Mouse (Mus musculus) spleen, postnatal 10 days (tissue): Measurements from ENCODE around the gene Snx29.
"Not testable (repeated sequence)": the region's sequence is repeated elsewhere in the genome, so short reads cannot be mapped to it uniquely, and the experiment has no call there.

Source experiments
- DNase-seq, 2 experiments: peaks; one replicate each; pipeline ENCODE4 v3.0.0; 2021 to 2022; ENCODE audit warnings: low spot score in 2 of 2

Gene Snx29

GRCm38 (mm10) chr16:11494895-11495294 lies 172.2 kb downstream of the Snx29 start:
- peak in 1 of 2 experiments; percentile 23 for DNase-seq

GRCm38 (mm10) chr16:11495923-11496616 lies 173.4 kb downstream of the Snx29 start:
- DNase-seq, result peak in 1 of 2 experiments; percentile 45

DNA sequence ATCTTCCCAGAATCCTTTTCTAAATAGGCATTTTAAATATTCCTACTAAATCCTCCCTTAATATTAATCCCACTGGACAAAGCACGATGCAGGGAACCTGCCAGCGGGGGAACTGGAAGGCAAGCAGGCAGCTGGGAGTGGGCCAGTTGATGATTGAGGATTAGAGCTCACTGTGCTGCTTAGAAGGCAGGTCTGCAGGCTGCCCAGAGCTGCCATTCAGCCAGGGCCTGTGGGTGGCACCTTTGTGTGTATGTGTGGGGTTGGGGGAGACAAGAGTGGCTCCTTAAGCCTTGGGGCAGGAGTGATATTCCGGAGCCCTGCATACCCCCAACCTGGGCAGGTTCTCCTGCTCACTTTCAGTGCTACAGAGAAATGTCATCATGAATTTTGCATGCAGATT lies 174.0 kb downstream of the Snx29 start:
- no peak for DNase-seq

DNA sequence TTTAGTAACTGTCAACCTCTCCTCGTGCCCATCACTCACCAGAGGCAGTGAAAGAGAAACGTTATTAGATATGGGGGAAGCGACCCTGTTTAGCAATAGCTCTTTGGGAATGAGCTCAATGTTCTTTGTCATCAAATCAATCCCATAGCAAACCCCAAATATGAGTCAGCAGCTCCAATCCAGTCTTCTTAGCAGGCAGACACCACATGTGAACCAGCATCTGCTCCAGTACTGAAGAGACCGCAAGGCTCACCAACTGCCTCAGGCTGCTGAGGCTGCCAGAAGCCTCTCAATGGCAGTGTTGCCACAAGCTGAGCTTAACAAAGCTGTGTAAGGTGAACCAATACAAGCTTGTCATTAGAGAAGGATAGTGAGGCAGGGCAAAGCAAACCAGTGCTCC lies 177.4 kb downstream of the Snx29 start:
- no peak for DNase-seq

- DNase-seq, result no peak
Observed at GRCm38 (mm10) chr16:11501138-11501537, 178.4 kb downstream of the Snx29 start.

GRCm38 (mm10) chr16:11501611-11502010 lies 178.9 kb downstream of the Snx29 start:
- DNase-seq, result no peak

DNA sequence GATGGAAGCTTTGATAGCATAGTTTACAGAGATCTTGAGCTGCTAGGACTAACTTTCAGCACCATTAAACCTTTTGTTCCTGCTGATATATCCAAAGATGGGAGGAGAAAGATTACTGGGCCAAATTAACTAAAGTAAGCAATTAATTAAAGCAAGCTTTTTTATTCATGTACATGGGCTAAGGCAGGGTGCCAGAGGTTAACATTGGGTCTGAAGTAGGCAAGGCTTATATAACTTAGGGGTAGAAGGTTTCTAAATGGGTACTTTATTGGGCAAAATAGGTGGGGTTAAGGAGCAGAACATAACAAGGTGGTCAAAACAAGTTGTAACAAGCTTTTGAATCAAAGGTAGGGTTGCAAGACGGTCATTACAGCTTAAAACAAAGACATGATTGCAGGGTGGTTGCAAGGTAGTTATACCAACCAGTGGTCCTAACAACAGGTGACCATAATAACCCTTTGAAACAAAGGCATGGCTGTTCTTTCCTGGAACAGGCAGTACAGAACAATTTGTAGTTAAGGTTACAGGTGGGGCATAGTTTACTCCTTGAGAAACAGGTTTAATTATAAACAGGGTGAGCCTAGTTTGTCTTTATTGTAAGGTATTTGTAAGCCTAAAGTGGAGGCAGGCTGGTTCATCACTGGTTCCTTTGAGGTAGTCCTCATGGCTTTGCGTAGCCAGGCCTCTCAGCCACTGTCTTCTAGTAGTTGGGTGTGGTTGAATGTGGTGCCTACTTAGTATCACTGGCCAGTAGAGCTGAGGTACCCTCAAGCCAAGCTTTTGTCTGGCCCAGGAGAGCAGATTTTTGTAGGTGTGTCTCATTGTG lies 182.2 kb downstream of the Snx29 start:
- DNase-seq, result no peak

GRCm38 (mm10) chr16:11505492-11506176 lies 182.9 kb downstream of the Snx29 start:
- DNase-seq, result no peak

GRCm38 (mm10) chr16:11507188-11507731 lies 184.6 kb downstream of the Snx29 start:
- no peak for DNase-seq

- DNase-seq, result no peak
Observed at GRCm38 (mm10) chr16:11508341-11508740, 185.6 kb downstream of the Snx29 start.

DNA sequence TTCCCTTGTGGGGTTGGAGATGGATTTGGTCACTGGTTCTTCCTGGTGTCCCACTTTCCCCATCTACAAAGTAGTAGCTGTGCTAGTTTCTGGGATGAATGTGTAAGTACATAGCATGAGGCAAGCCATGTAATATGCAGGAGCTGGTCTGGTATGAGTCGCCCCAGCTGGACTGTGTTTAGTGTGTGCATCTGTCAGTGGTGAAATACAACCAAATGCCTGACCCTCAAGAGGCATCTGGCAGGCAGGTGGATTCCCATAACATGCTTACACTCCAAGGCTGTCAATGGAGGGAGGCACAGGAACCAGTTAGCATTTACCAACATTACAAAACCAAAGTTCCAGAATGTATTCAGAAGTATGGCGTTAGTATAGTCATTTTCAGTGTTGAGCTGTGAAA lies 187.7 kb downstream of the Snx29 start:
- no peak for DNase-seq

DNA sequence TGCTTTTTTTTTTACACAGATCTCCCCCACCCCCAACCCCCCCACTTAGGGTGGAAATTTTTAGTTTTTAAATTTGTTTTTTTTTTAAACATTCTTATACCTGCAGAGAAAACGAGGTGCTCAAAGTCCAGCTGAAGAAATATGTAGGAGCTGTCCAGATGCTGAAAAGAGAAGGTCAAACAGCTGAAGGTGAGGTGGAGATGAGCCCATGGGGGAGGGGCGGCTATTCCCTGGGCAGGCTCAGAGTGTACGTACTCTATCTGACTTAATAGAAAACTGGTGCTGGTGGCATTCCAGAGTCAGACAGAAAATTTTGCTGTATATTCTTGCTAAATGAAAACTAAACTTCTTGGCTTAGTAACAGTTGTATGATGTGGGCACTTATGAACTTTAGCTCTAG lies 188.1 kb downstream of the Snx29 start:
- no peak for DNase-seq

DNA sequence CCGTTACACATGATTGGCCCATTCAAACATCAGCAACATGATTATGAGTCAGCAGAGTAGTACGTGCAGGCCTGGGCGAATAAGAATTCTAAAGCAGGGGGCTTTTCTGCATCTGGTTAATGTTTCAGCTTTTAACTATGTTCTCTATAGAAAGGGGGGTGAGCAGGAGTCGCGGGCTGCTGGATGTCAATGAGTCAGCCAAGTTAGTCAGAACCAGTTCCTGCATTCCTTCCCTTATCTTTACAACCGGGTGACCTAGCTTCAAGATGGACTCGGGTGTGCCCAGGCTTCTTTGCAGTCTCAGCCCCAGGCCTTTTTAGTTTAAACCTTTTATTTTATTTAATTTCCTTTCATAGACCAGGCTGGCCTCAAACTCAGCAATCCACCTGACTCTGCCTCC lies 189.0 kb downstream of the Snx29 start:
- not testable (repeated sequence) for DNase-seq

GRCm38 (mm10) chr16:11516681-11517080 lies 194.0 kb downstream of the Snx29 start:
- DNase-seq, result no peak

DNA sequence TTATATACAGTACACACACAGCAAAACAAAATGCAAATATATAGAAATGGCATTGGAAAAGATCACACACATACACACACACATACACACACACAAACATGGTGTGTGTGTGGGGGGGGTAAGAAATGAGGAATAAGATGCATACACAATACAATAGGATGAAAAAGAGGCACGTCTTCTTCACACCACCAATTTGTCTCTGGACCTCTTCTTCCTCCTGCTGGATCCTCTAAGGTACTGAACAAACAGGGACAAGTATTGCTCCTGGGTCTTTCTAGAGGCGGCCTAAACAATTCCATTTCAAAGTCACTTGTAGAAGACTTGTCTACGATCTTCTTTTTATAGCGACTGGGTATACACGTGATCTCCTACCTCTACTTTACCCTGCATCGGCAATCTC lies 194.7 kb downstream of the Snx29 start:
- no peak for DNase-seq

DNA sequence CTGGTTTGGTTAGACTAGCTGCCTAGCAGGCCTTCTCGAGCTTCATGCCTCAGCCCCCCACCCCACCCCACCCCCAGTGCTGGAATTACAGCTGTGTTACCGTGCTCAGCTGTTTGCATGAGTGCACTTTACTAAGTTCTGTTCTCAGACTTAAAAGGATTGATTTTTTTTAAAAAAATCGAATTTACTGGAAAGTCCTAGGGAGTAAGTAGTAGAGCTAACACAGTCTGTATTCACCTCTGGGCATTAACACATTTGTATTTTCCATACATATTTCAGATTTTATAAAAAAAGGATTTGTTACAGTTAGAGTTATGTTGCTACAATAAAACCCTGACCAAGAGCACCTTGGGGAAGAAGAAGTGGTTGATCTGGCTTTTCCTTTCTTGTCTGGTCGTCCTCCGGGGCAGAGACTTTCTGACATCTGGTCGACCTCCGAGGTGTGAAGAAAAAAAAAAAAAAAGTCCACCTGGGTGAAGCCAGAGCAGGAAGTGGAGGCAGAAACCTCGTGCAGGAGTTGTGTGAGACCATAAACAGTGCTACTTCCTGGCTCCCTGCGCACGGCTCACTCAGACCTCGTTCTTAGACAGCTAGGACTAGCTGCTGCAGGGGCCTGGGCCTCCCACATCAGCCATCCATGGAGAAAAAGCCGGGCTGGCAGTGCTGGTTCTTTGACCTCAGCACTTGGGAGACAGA lies 196.2 kb downstream of the Snx29 start:
- DNase-seq, result peak in 1 of 2 experiments; percentile 20

DNA sequence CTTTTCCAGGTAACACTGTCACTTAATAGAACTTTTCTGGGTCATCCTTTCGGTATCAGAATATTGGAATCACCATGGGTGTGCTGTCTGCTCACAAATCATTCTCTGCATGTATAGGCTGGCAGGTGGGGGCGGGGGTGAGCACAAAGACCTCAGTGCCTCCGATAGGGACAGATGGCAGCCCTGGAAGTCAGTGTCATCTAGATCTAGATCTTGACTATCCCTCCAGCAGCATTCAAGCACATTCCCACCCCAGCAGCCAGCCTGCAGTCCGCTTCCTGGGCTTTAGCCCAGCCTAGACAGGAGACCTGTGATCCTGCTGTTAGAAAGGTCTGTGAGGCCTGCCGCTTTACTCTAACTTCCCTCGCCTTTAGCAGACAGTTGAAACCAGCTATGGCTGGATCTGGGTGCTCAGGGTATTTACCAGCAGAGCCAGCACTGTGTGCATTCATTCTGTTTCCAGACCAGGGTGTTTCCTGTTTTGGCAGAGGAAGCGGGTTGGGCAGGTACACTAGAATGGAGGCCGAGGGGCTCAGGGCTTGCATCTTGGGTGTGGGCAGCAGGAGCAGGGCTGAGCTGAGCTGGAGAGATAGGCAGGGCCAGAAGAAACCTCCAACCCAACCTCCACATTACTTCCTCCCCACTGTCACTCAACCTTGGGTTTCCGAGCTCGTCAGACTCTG lies 203.5 kb downstream of the Snx29 start:
- peak; percentile 12 to 26 for DNase-seq

DNA sequence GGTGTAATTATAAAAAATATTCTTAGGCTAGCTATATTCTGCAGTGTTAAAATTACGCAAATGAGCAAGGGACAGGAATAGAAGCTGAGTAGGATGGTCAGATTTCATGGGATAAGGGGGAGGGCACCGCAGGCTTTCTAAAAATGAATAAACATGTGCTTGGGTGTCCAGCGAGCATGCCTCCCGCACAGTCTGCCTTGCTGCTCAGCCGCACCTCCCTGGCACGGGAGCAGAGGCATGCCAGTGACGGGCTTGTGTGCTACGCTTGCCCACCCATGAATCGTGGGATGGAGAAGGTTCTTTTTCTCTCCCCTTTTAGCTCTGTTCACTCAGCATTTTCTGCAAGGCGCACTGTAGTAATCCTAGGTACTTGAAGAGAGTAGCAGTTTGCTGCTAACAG lies 204.3 kb downstream of the Snx29 start:
- no peak for DNase-seq

DNA sequence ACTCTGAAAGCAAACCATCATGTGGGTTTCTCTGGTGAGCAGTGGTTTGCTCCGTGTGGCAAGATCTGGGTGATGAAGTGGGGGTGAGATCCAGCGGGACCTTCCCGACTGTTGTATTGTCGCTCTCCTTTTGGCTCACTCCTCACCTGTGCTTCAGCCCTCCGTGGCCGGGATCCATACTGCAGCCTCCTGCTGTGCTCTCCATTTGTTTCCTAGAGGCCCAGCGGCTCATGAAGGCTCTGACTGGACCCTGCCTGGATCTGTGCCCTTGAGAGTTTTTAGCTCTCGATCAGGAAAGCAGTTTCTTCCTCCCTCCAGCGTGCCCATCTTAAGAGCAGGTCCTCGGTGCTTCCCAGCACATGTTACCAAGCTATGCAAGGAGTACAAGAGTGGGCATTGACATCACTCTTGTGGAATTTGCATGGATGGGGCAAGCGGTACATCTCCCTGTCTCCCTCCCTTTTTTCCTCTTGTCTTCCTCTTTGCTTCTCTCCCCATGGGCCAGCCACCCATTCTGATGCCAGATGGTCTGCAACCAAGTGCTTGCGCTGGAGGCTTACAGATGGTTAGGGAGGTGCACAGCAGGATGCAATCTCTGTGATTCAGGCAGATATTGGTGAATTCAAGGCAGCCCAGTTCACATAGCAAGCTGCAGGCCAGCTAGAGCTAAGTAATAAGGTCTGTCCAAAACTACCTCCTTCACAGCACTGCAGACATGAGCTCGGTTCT lies 207.9 kb downstream of the Snx29 start:
- DNase-seq, result no peak

- no peak for DNase-seq
Observed at GRCm38 (mm10) chr16:11531441-11531840, 208.7 kb downstream of the Snx29 start.
